Mouse (Mus musculus): ENCODE data around the gene Abca6.

DNA sequence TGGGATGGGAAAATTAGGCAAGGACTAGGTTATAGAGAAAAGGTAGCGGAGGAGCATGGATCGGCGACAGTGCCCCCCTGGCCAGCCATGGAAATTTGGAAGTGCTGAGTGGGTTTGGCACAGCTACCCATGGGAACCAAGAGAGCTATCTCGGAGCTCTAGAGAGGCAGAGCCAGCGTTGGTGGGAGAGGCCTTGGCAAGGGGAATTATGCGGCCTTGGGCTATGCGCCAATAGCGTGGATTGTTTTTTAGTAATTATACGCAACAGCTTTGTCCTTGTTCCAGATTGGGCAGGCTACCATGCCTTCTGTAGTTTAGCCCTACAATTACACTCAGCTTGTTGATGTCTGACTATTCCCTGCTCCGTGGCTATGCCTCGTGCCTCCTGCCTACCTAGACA lies 15.2 kb upstream of the Abca6 start:
- TF ChIP-seq CTCF (IDR thresholded peaks at IDR 0.05) (no peak), EP300 (IDR thresholded peaks at IDR 0.05) (no peak)

All from lung, postnatal 0 days (tissue).